Mouse (Mus musculus): Measurements from ENCODE around the gene Gm3476.
"Not testable (repeated sequence)": the region's sequence is repeated elsewhere in the genome, so short reads cannot be mapped to it uniquely, and the experiment has no call there.

Gm3476 gene

GRCm38 (mm10) chr14:6125707-6126106, at the start of gene Gm3476:
Gene Gm3476 (minus strand): TSS chr14:6125807.
- DNase-seq (ENCODE audit: low spot score in 2 of 2) = not testable (repeated sequence)

GRCm38 (mm10) chr14:6163538-6163937, 37.9 kb upstream of the Gm3476 start:
- not testable (repeated sequence) for DNase-seq (ENCODE audit: low spot score in 2 of 2)

DNA sequence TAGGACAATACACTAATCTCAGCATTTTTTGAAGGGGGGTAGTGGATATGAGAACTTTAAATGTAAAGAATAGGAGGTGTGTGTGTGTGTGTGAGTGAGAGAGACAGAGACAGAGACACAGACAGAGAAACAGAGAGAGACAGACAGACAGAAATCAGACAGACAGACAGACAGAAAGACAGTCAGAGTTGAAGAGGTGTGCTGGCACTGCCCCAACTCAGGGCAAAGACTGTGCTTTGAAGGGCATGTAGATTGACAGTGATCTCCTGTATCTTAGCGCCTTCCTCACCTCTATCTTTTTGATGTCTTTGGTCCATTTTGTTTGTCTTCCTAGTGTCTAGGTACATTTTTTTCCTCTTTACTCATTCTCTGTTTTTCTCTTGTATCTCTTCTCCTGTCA, 35.5 kb upstream of the Gm3476 start:
- DNase-seq (ENCODE audit: low spot score in 2 of 2) = not testable (repeated sequence)

- peak; percentile 16 to 27 for DNase-seq (ENCODE audit: low spot score in 2 of 2)
These were observed 17.2 kb downstream of the Gm3476 start, which contains the start of gene Gm3468 for GRCm38 (mm10) chr14:6108272-6108925. Gene Gm3468 (minus strand): TSS chr14:6108665.

DNA sequence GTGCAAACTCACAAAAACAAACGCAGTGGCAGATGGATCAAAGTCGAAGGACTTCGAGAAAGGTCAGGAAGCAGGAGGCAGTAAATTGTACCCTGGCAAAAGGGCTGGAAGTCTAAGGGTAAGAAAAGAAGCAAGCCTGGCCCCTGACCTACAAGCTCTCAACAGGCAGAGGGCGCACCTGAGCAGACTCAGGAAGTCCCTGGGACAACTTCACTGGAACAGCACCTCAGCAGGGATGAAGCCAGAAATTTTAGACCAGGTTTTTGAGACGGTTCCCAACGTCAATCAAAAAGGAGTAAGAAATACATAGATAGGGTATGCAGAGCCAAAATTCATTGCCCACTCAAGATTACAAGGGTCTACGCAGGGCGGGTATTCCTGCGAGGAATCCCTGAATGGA, 18.1 kb downstream of the Gm3476 start:
- DNase-seq (ENCODE audit: low spot score in 2 of 2) = not testable (repeated sequence)

DNA sequence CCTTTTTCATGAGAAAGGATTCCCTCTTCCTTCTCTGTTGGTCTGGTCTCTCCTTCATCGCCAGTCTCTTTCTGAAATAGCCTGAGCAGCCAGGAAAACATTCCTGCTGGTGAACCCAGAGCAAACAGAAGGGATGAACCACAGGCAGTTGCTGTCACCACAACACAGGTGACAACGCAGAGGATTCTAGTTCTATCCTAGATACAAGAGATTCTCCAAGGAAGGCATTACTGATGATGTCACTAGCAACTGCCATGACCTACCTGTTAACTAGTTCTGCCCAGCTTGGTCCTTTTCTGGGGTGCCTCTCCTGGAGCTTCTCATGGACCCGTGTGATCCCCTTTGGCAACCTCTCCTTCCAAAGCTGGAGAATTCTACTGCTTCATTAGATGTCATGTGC, 31.8 kb downstream of the Gm3476 start, which contains the start of gene Gm8206:
Gm8206 (minus strand) TSS at position 101 of the 400 bp plus-strand sequence.
- DNase-seq (ENCODE audit: low spot score in 2 of 2) = not testable (repeated sequence)

GRCm38 (mm10) chr14:6058167-6058566, 67.4 kb downstream of the Gm3476 start, which contains the start of gene Gm6337:
Gene Gm6337 (minus strand): TSS chr14:6058267.
- not testable (repeated sequence) for DNase-seq (ENCODE audit: low spot score in 2 of 2)
